In genomic region chr5:137172591-137172990, GRCm38 (mm10) we compare ENCODE assay signal across 31 mouse cellular contexts. TPM values are rescaled to one million over a fixed set of nuclear protein-coding genes. Genes with fewer than 3 reads are reported as not detected.
"Had no signal": no experiment of that assay in that cellular context is flagged by ENCODE, and none has a peak within 500 bp of the region (broad histone marks: within the 10 kb centered on the region; RNA-seq: fewer than 3 reads in every experiment).

No protein-coding gene starts in this region.

- DNase-seq: gastrocnemius, adult 2 months; gastrocnemius, postnatal 10 days; gastrocnemius, postnatal 25 days; heart, adult 18-20 months; heart, postnatal 10 days; heart, postnatal 4 days; kidney, adult 18-20 months; kidney, adult 8-10 months; kidney, postnatal 10 days; kidney, postnatal 36 days; layer of hippocampus, adult 9-11 months; layer of hippocampus, postnatal 36 days; liver; liver, embryonic 13.5 days had no signal

- H3K36me3 ChIP-seq: heart, embryonic 10.5 days; heart, embryonic 12.5 days; hindbrain, embryonic 10.5 days; hindbrain, embryonic 12.5 days; limb, embryonic 10.5 days; limb, embryonic 12.5 days; liver, embryonic 13.5 days; liver, embryonic 15.5 days had no signal

- H3K4me2 ChIP-seq: heart, embryonic 12.5 days; hindbrain, embryonic 12.5 days; hindbrain, embryonic 14.5 days; limb, embryonic 12.5 days; liver, embryonic 11.5 days; liver, embryonic 13.5 days; liver, embryonic 15.5 days had no signal

- H3K9ac ChIP-seq: heart, embryonic 12.5 days; hindbrain, embryonic 12.5 days; hindbrain, embryonic 14.5 days; limb, embryonic 12.5 days; liver, embryonic 13.5 days; liver, embryonic 15.5 days had no signal

- H3K9me3 ChIP-seq: heart, embryonic 10.5 days; heart, embryonic 12.5 days; hindbrain, embryonic 10.5 days; hindbrain, embryonic 12.5 days; limb, embryonic 10.5 days; limb, embryonic 12.5 days; liver, embryonic 13.5 days; liver, embryonic 15.5 days had no signal

- H3K27ac ChIP-seq: gastrocnemius, adult 2 months; heart, embryonic 10.5 days; hindbrain, embryonic 10.5 days; hindbrain, embryonic 12.5 days; hindbrain, embryonic 14.5 days; left cerebral cortex, adult 2 months; limb, embryonic 10.5 days; limb, embryonic 12.5 days; liver, embryonic 13.5 days; liver, embryonic 15.5 days had no signal

- ATAC-seq: hindbrain, embryonic 16.5 days; inflammation-experienced regulatory T-cells, adult 6 months; intestine, postnatal 0 days had no signal

- H3K4me1 ChIP-seq: heart, embryonic 10.5 days; heart, embryonic 12.5 days; limb, embryonic 10.5 days; limb, embryonic 12.5 days; liver, embryonic 13.5 days; liver, embryonic 15.5 days had no signal

- H3K4me3 ChIP-seq: gastrocnemius, adult 2 months; heart, embryonic 10.5 days; heart, embryonic 12.5 days; hindbrain, embryonic 10.5 days; hindbrain, embryonic 12.5 days; left cerebral cortex, adult 2 months; limb, embryonic 10.5 days; limb, embryonic 12.5 days; liver, embryonic 13.5 days; liver, embryonic 15.5 days had no signal

RNA-seq across cellular contexts. Expression of gene Muc3, which starts 23.5 kb away (rescaled TPM):
- polyA plus RNA-seq: heart, embryonic 10.5 days; heart, embryonic 12.5 days; heart, embryonic 14.5 days; hindbrain, embryonic 10.5 days; hindbrain, embryonic 12.5 days; hindbrain, embryonic 14.5 days; hindbrain, embryonic 16.5 days; inflammation-experienced regulatory T-cells, adult 6 months; kidney, embryonic 14.5 days; kidney, embryonic 16.5 days; limb, embryonic 10.5 days; limb, embryonic 12.5 days; limb, embryonic 14.5 days; liver, embryonic 11.5 days; liver, embryonic 13.5 days; liver, embryonic 15.5 days had no signal

RNA-seq across cellular contexts. Expression of gene Muc3a, which starts 39.6 kb away (rescaled TPM):
- polyA plus RNA-seq: heart, embryonic 14.5 days; hindbrain, embryonic 12.5 days; limb, embryonic 10.5 days; liver, embryonic 11.5 days had no signal
